Mouse (Mus musculus) lung, adult 2 months (tissue): ENCODE measurements around the gene Sprr2b.

Source experiments
- CTCF ChIP-seq: fragments of 200-500 bp; IDR thresholded peaks from 2 replicates; pipeline ENCODE4 v1.5.1; 2011; ENCODE audit warnings: mild to moderate bottlenecking, low read length, control low read depth; ENCODE audit not compliant: insufficient read depth
- POLR2A ChIP-seq: fragments of 200-500 bp; IDR thresholded peaks from 2 replicates; pipeline ENCODE4 v1.6.1; 2011; ENCODE audit warnings: low read depth, mild to moderate bottlenecking, control low read depth, low read length, borderline replicate concordance; ENCODE audit errors: extremely low read depth

DNA sequence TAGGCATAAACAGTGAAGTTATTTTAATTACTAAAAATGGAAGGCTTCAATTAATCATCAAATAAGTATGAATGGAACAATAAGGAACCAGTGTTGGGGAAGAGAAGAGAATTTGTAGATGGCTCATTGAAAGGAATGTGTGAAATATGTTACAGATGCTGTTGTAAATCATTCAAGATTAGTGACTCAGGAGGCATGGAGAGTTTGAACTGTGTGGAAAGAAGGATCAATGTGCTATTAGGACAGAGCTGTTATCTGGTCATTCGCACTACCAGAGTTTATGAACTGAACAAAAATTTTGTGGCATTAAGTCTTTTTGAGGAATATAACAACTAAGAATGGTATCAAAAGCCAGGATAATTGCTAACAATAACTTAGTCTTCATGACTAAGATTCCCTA, 9.0 kb upstream of the Sprr2b start:
- TF ChIP-seq CTCF = no peak
- no peak for TF ChIP-seq POLR2A
